Mouse (Mus musculus) embryonic facial prominence, embryonic 11.5 days (tissue): ENCODE results near the gene Wnt7a. TPM values are rescaled to one million over a fixed set of nuclear protein-coding genes. Genes with fewer than 3 reads are reported as not detected.

Source experiments
- ATAC-seq: fragments of 200-750 bp; cut with Nextera tagmentation; replicated peaks from 2 replicates; pipeline ENCODE4 v1.8.0; 2017; ENCODE audit warnings: low read depth; ENCODE audit not compliant: insufficient number of reproducible peaks, low FRiP score, low TSS enrichment
- DNase-seq: peaks from one replicate; pipeline ENCODE4 v3.0.0-alpha.2; 2015; ENCODE audit warnings: low spot score
- H3K27ac ChIP-seq: fragments of 300-500 bp; sonication (generic); replicated peaks from 2 replicates; pipeline ENCODE4 v1.5.1; 2014; ENCODE audit warnings: mild to moderate bottlenecking, low read depth, low read length, control low read depth
- H3K27me3 ChIP-seq: fragments of 300-500 bp; sonication (generic); 2 replicates; pipeline ENCODE4 v1.6.1; 2014; ENCODE audit warnings: mild to moderate bottlenecking, low read length, moderate library complexity, mixed read lengths; ENCODE audit not compliant: control insufficient read depth, insufficient read depth
- H3K36me3 ChIP-seq: fragments of 300-500 bp; sonication (generic); replicated peaks from 2 replicates; pipeline ENCODE4 v1.6.1; 2014; ENCODE audit warnings: low read depth, mild to moderate bottlenecking, low read length, moderate library complexity, mixed read lengths; ENCODE audit not compliant: control insufficient read depth, insufficient read depth
- H3K4me1 ChIP-seq: fragments of 300-500 bp; sonication (generic); 2 replicates; pipeline ENCODE4 v1.6.1; 2014; ENCODE audit warnings: low read length, mixed read lengths; ENCODE audit not compliant: control insufficient read depth, insufficient read depth
- H3K4me2 ChIP-seq: fragments of 300-500 bp; sonication (generic); 2 replicates; pipeline ENCODE4 v1.6.1; 2014; ENCODE audit warnings: low read depth, mild to moderate bottlenecking, control low read depth, low read length, moderate library complexity
- H3K4me3 ChIP-seq: fragments of 300-500 bp; sonication (generic); 2 replicates; pipeline ENCODE4 v1.5.1; 2014; ENCODE audit warnings: low read depth, low read length, control low read depth
- H3K9ac ChIP-seq: fragments of 300-500 bp; sonication (generic); replicated peaks from 2 replicates; pipeline ENCODE4 v1.6.1; 2014; ENCODE audit warnings: mild to moderate bottlenecking, control low read depth, low read length
- H3K9me3 ChIP-seq: fragments of 300-500 bp; sonication (generic); replicated peaks from 2 replicates; pipeline ENCODE4 v1.6.1; 2016; ENCODE audit warnings: mild to moderate bottlenecking, low read length, inconsistent platforms, mixed read lengths; ENCODE audit not compliant: control insufficient read depth
- WGBS: fragments of 180-500 bp; shearing (Covaris S2); extraction: QIAGEN DNeasy Blood & Tissue Kit; methylation state at CpG from one replicate; pipeline ENCODE4 v1.1.7; 2014; 5-methylcytosine and 5-hydroxymethylcytosine counted together
- polyA plus RNA-seq: library from polyadenylated mRNA; unstranded; fragments of >200 nt; fragmentation: Nextera tagmentation; extraction: Ambion mirVana; gene quantifications from 2 replicates; pipeline ENCODE4 v1.2.1, GENCODE M21; 2014

Wnt7a gene
- polyA plus RNA-seq, 1 experiment from 2014 or later = 1.3 TPM

DNA sequence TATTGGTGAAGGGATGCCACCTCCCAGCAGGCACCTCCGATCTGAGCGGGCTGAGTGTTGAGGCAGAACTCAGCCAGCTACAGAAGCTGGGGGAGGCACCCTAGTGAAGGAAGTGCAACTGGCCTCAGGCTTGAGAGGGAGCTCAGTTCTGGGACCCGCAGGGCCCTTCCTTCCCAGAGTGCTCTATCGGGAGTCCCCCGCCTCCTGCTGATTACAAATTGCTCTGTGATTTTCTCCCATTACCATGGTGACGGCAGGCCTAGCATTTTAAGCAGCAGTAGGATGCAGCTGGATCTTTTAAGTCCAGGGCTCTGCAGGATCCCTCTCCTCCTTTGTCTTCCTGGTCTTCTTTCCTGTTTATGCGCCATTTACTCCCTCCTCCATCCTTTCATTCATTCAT is 63.4 kb downstream of the Wnt7a start:
- Histone ChIP-seq H3K36me3 (no peaks in the 10 kb centered on the region), H3K4me2 (no peak overlapping the region), H3K4me3 (no peak overlapping the region), H3K27ac (no peak overlapping the region), H3K27me3 (no peaks in the 10 kb centered on the region), H3K9ac (no peak overlapping the region), H3K9me3 (no peaks in the 10 kb centered on the region), H3K4me1 (no peaks in the 10 kb centered on the region)
- DNase-seq (peak; percentile 68), ATAC-seq (no peak)
- WGBS = 15% methylated on average over 7 of the region's 7 CpGs

DNA sequence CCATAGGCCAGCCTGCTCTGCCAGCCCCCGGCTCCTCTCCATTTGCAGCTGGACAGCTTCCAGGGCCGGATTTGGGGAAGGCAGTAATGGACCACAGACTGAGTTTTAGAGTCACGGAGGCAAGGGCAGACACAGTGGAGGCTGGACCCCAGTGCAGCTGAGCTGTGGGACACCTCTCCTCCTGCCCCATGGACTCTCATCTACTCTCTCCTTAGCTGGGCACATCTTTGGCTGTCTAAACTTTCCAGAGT is 64.3 kb downstream of the Wnt7a start:
- no peaks in the 10 kb centered on the region for H3K4me1 ChIP-seq
- H3K4me3 ChIP-seq = no peak overlapping the region
- DNase-seq (no peak), ATAC-seq (no peak)
- H3K27ac ChIP-seq = 0 out of 2 replicates have a peak overlapping the region, but pooled peaks have one; percentile 2
- 45% methylated on average over 3 of the region's 3 CpGs for whole genome bisulfite sequencing
- H3K9ac ChIP-seq = no peak overlapping the region
- no peaks in the 10 kb centered on the region for H3K36me3 ChIP-seq
- H3K4me2 ChIP-seq = no peak overlapping the region
- no peaks in the 10 kb centered on the region for H3K27me3 ChIP-seq
- H3K9me3 ChIP-seq = no peaks in the 10 kb centered on the region

DNA sequence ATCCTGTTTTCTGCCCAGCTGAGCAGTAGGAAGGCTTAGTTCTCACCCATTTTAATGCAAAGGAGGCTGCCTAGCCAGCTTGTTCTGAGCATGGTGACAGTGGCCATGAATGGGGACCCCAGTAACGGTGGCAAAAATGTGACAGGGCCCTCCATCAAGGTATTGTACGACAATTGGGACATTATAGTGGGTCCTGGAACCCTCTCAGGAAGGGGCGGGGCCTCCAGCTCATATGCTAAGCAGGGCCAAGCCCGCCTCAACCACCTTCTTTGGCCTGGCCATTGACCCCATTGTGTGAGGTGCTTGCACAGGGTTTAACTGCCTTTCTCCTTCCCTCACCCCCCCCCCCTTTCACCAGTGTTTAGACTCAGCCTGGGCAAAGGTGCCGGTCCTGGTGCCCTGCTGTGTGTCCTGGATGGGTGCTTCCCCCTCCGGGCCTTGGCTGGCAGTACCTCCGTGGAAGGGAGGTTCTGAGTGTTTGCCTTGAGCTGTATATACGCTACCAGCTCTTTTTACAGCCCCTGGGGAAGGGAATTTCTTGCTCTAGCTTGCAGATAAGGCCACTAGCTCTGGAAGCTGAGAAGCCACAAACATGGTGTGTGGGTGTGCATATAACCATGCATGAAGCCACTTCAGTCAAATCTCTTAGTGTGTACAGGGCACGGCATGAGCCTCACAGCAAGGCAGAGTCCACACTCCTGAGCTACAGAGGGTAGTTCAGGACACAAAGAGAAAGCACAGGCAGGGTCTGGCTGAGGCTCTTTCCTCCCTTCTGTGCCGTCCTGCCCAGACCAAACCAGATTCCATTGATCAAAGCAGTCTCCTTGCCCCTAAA is 64.9 kb downstream of the Wnt7a start:
- WGBS = 29% methylated on average over 10 of the region's 10 CpGs
- Histone ChIP-seq H3K27ac (0 out of 2 replicates have a peak overlapping the region, but pooled peaks have one; percentile 2), H3K36me3 (no peaks in the 10 kb centered on the region), H3K4me3 (no peak overlapping the region), H3K9ac (no peak overlapping the region), H3K4me2 (no peak overlapping the region), H3K27me3 (no peaks in the 10 kb centered on the region), H3K4me1 (no peaks in the 10 kb centered on the region), H3K9me3 (no peaks in the 10 kb centered on the region)
- ATAC-seq = peak; percentile 61
- DNase-seq = peak; percentile 41

DNA sequence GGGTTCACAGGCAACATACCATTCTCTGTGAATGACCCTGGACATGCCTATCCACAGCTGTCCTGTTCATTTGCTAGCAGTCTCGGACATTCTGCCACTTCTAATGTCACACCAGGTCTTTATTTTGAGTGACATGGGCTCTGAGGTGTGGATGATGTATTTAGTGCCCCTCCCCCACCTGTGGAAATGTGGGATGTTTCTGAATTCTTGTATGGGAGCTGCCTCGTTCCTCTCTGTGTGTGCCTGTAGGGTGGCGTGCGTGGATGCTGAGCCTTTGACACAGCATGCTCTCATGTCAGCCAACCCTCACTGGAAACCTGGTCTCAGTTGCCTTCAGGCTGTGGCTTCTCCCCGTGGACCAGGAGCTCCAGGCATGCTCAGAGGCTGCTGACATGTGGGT is 66.1 kb downstream of the Wnt7a start:
- WGBS = 55% methylated on average over 5 of the region's 5 CpGs
- Histone ChIP-seq H3K4me2 (no peak overlapping the region), H3K9ac (no peak overlapping the region), H3K4me3 (no peak overlapping the region), H3K9me3 (no peaks in the 10 kb centered on the region), H3K27me3 (no peaks in the 10 kb centered on the region), H3K27ac (no peak overlapping the region), H3K4me1 (no peaks in the 10 kb centered on the region), H3K36me3 (no peaks in the 10 kb centered on the region)
- ATAC-seq (0 out of 2 replicates have a peak, but pooled peaks have one; percentile 2), DNase-seq (no peak)

DNA sequence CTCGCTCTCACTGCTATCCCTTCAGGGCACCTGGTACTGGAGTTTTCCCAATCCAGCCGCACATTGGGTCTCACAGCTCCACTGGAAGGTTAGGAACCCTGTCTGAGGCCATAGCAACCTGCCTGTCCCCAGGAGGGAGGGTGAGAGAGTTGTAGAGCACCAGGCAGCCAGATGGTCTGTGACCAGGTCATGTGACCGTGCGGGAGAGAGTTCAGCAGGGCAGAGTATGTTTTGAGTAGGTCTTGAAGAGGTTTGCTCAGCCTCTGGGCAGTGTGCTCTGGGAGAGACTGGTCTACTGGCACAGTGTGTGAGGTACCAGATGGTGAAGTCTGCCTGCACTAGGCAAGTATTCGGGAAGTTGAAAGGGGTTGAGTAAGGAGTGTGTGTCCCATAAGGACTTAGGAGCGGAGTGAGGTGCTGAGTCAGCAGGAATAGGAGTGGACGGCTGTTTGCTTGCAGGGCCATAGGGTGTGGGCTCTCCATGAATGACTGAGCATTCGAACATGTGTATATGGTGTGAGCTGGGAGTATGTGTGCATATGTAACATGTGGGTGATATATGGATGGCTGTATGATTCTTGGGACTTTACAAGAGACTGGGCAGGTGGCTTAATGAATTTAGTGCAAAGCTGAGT is 71.4 kb downstream of the Wnt7a start:
- no peak overlapping the region for H3K27ac ChIP-seq
- no peak overlapping the region for H3K4me3 ChIP-seq
- 66% methylated on average over 8 of the region's 8 CpGs for WGBS
- no peaks in the 10 kb centered on the region for H3K27me3 ChIP-seq
- DNase-seq (no peak), ATAC-seq (no peak)
- H3K4me2 ChIP-seq = no peak overlapping the region
- no peaks in the 10 kb centered on the region for H3K9me3 ChIP-seq
- H3K36me3 ChIP-seq = no peaks in the 10 kb centered on the region
- peaks cover 2% of the 10 kb centered on the region; the same call in 1 of the 2 replicates for H3K4me1 ChIP-seq
- H3K9ac ChIP-seq = no peak overlapping the region

DNA sequence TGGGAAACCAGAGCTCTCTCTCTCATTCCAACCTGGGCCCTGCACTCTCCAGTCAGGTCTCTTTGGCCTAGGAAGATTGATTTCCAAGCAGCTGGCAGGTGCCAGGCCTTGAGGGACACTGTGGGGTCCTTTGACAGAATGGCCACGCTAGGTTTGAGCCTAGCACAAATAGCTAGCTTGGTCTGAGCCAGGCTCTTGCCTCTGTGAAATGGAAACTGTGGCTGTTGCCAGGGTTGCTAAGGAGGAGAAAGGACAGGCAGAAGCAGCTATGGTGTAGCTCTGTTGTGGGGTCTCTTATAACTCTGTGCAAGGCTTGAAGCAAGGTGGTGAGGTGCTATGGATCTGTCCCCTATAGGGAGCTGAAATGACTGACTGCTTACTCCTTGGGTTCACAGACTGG is 75.7 kb downstream of the Wnt7a start:
- no peak overlapping the region for H3K4me3 ChIP-seq
- no peak for DNase-seq
- no peaks in the 10 kb centered on the region for H3K27me3 ChIP-seq
- no peaks in the 10 kb centered on the region for H3K36me3 ChIP-seq
- ATAC-seq = no peak
- H3K9me3 ChIP-seq = no peaks in the 10 kb centered on the region
- no peak overlapping the region for H3K27ac ChIP-seq
- H3K9ac ChIP-seq = no peak overlapping the region
- 63% methylated on average over 1 of the region's 1 CpGs for WGBS
- H3K4me1 ChIP-seq = peaks cover 2% of the 10 kb centered on the region; the same call in 1 of the 2 replicates
- no peak overlapping the region for H3K4me2 ChIP-seq

DNA sequence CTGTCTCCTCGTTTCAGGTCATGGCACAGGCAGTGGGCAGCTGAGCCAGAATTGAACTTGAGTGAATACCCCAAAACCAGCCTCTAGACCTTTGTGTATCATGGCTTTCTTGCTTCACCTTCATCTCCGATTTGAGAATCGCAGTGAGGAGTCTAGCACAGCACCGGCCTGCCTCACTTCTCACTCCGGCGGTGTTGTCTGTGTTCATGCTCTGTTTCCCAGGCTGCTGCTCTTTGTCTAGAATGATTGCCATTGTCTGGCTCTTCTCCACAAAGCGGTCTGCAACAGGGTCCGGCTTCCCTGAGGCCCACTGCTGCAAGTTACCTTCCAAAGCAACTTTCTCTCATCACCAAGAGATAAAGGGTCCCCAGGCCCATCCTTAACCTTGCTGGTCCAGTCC is 79.3 kb downstream of the Wnt7a start:
- Histone ChIP-seq H3K9me3 (no peaks in the 10 kb centered on the region; the same call in 1 of the 2 replicates), H3K36me3 (no peaks in the 10 kb centered on the region), H3K4me1 (no peaks in the 10 kb centered on the region), H3K9ac (no peak overlapping the region), H3K4me2 (no peak overlapping the region), H3K27ac (no peak overlapping the region), H3K27me3 (no peaks in the 10 kb centered on the region), H3K4me3 (no peak overlapping the region)
- 83% methylated on average over 8 of the region's 8 CpGs for WGBS
- DNase-seq (no peak), ATAC-seq (no peak)

DNA sequence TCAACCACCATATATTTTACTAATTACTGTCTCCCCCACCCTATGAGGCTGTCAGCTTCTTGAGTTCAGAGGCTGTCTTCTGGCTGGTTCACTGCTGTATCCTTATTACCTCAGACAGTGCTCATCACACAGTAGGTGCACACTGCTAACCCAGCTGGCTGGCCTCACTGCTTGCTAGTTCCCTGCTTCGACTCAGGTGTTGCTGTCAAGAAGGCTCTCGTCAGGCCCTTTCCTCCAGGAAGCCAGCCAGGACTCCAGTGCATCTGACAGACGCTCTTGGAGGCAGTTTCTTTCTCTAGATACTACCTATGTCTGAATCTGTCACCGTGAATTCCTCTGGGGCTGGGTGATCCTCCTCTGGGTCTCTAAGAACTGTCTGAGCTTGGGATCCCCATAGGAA is 85.6 kb downstream of the Wnt7a start:
- DNase-seq = no peak
- no peak overlapping the region for H3K27ac ChIP-seq
- H3K9me3 ChIP-seq = no peaks in the 10 kb centered on the region; the same call in 1 of the 2 replicates
- no peaks in the 10 kb centered on the region for H3K27me3 ChIP-seq
- no peak overlapping the region for H3K9ac ChIP-seq
- no peaks in the 10 kb centered on the region for H3K36me3 ChIP-seq
- no peaks in the 10 kb centered on the region for H3K4me1 ChIP-seq
- 85% methylated on average over 4 of the region's 4 CpGs for WGBS
- H3K4me2 ChIP-seq = no peak overlapping the region
- no peak overlapping the region for H3K4me3 ChIP-seq
- no peak for ATAC-seq
